Mouse (Mus musculus): ENCODE measurements at regions not wholly inside any gene's neighbourhood (a gene's known extent, or its start where the extent isn't known, plus 50 kb on each side); places are given as distances from the start of the nearest gene placed in this dataset.
A peak's percentile ranks its signal among the peaks of the same experiment; 100 is the strongest.

DNA sequence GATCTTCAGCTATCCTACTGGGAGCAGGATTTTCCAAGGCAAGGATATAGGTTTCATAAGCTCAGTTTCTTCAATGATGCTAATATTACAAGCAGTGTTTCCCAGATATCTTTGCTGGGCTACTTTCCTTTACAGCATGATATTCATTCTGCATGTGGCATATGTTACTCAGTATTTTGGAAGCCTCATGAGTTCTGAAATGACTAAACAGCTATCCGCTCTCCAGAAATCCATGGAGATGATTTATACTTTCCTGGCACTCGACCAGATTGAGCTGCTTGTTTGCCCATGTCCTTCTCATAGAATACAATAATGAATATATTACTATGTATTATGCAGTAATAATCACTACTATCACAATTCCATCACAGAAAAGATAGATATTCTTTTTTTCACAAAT is 351.9 kb downstream of the G6pd2 start:
- no peak for TF ChIP-seq POLR2A (IDR thresholded peaks at IDR 0.05; ENCODE audit: borderline replicate concordance, extremely low read depth, insufficient read depth, insufficient read length, poor library complexity, severe bottlenecking)
- no peak for TF ChIP-seq CTCF (IDR thresholded peaks at IDR 0.05; ENCODE audit: borderline replicate concordance, extremely low read depth, insufficient read depth, insufficient read length)
- DNase-seq (ENCODE audit: low read depth), result peak; percentile 49

DNA sequence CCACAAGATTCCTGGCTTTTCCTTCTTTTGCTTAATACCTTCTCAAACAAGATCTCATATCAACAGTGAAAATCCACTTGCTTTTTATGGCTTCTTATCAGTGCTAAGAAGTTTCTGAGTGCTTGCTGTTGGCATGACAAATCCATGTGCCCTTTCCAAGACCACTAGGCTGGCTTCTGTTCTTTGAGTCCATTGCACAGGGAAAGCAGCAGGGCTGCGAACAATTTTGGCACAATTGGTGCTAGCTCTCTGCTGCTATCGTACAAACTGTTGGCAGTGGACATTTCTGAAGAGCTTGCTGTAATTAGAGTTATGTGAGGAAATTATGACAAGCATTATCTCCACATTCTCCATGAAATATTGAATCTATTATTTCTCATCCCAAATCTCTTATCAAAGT is 383.5 kb downstream of the G6pd2 start:
- peak; percentile 14 for DNase-seq (ENCODE audit: low read depth)
- TF ChIP-seq POLR2A (IDR thresholded peaks at IDR 0.05; ENCODE audit: borderline replicate concordance, extremely low read depth, insufficient read depth, insufficient read length, poor library complexity, severe bottlenecking) (no peak), CTCF (IDR thresholded peaks at IDR 0.05; ENCODE audit: borderline replicate concordance, extremely low read depth, insufficient read depth, insufficient read length) (no peak)

DNA sequence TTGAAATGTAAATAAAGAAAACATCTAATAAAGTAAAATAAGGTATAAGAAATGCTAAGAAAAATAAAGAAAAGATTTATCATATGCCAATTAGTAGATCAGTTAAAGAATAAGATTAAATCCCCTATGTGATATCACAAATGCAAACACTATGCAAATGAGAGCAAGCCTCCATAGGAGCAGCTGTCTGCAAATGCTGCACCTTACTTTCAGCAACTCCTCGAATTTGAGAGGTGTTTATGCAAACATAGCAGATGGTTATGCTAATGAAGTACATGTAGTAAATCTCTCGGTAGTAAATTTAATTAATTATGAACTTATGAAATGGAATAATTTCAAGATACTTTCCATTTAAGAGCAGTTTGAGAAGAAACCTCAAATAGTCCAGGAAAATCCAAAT is 396.8 kb downstream of the G6pd2 start:
- no peak for TF ChIP-seq CTCF (IDR thresholded peaks at IDR 0.05; ENCODE audit: borderline replicate concordance, extremely low read depth, insufficient read depth, insufficient read length)
- no peak for TF ChIP-seq POLR2A (IDR thresholded peaks at IDR 0.05; ENCODE audit: borderline replicate concordance, extremely low read depth, insufficient read depth, insufficient read length, poor library complexity, severe bottlenecking)
- peak; percentile 85 for DNase-seq (ENCODE audit: low read depth)

Measured in brain, embryonic 14.5 days (tissue).